Comparison of ENCODE assay signal across 15 mouse cellular contexts in the genomic region with DNA sequence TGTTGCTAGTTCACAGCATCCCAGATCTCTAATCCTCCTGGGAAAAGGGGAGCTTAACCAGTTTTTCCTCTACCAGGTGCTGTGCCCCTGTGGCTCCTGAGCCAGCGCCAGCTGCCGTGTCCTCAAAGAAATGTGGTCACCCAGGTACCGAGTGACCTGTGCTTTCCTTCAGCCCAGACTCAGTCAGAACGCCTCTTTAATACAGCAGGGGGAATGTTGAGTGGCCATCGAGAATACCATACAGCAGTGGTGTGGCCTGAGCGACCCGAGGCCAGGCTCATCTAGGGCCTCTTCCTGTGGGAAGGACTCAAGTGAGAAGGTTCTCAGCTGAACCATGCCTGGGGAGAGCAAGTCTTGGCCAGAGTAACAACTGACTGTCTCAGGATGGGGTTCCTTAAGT.
"Had no signal": no experiment of that assay in that cellular context is flagged by ENCODE, and none has a peak within 500 bp of the region (broad histone marks: within the 10 kb centered on the region; RNA-seq: fewer than 3 reads in every experiment).

No protein-coding gene starts in this region.

- H3K4me3 ChIP-seq: liver, embryonic 12.5 days; megakaryocyte, embryonic 14.5 days; midbrain, embryonic 13.5 days; midbrain, embryonic 15.5 days; neural tube, embryonic 13.5 days; neural tube, embryonic 15.5 days had no signal

- DNase-seq: lung, embryonic 14.5 days; retina, postnatal 1 day; right cerebral cortex, adult 18-20 months; right cerebral cortex, postnatal 25 days; right cerebral cortex, postnatal 4 days; spleen, adult 18-20 months; thymus, adult 18-20 months; thymus, postnatal 14 days; thymus, postnatal 36 days had no signal

- H3K4me1 ChIP-seq: liver, embryonic 12.5 days; midbrain, embryonic 13.5 days; midbrain, embryonic 15.5 days; neural tube, embryonic 13.5 days; neural tube, embryonic 15.5 days had no signal
